Mouse (Mus musculus) R1 (cell line): ENCODE results near the gene Adamts9.

Experiments
- DNase-seq: peaks from one replicate; pipeline ENCODE4 v3.0.0-alpha.2; 2018; ENCODE audit warnings: low read depth, low spot score

Adamts9 gene

GRCm38 (mm10) chr6:92804254-92804971 is 138.9 kb downstream of the Adamts9 start:
- no peak for DNase-seq

DNA sequence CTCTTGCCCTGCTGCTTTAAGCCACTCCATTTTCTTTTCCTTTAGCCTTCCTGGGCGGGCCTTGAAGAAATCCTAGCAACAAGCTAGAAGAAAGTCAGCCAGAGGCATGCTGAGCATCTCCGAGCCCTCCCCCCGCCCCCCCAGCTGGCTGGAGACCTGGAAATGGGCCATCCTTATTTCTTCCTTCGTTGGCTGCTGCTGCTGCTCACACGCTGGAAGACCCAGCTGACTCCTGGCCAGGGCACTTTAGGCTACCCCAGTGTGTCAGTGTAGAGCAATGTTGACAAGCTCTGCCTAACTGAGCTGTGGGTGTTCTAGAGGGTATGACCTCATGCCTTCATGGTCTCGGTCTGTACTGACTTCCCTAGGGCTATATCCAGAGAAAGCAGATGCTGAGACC is 140.1 kb downstream of the Adamts9 start:
- DNase-seq, result no peak

- peak; percentile 54 for DNase-seq
Measured at GRCm38 (mm10) chr6:92802421-92802820, 140.9 kb downstream of the Adamts9 start.

GRCm38 (mm10) chr6:92801462-92801861 is 141.8 kb downstream of the Adamts9 start:
- DNase-seq, result no peak

DNA sequence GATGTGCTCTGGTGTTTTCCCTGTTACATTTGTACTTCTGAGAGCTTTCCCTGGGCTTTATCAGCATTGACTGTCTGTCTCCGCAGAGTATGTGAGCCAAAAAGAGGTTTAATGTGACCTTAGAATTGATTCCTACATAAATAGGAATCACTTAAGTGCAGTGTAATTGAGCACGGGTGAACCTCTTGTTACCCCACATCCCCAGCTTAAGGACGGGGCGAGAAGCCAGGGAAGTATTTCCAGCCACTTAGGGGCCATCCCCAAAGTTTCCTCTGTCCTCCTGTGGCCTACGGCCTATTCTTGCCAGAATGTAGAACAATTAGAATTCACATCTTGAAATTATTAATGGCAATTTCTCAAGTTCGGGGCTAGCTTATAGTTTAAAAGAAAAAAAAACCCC is 149.5 kb downstream of the Adamts9 start:
- DNase-seq, result no peak

GRCm38 (mm10) chr6:92787376-92787712 is 155.9 kb downstream of the Adamts9 start:
- peak; percentile 90 for DNase-seq

DNA sequence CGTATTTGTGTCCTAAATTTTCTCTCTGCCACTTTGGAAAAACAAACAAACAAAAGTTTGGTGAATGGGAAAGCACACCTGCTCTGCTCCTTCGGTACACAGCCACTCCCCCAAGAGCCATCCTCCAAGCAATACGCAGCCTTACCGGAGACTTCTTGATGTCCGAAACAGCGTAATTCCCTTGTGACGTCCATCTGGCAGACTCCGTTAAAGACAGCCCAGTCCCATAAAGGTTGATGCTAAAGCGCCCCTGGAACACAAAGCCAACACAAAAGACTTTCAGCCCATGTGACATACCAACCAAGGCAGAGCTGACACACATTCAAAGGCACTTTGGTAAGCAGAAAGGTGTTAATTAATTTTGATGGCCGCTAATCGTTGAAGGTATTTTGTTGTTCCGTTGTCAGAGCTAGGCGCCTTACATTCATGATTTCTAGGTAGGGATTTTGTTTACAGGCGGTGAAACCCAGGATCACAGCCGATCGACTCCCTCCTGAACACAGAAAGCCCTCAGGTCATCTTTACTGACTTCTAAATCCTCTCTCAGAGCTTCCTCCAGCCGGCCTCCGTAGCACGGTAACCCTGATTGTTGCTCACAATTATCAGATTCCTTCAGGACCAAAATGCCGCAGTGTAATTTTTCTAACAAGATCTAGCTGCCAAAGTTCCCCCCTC is 156.5 kb downstream of the Adamts9 start:
- peak; percentile 53 for DNase-seq

GRCm38 (mm10) chr6:92784782-92785181 is 158.5 kb downstream of the Adamts9 start:
- peak; percentile 40 for DNase-seq

GRCm38 (mm10) chr6:92781446-92781845 is 161.8 kb downstream of the Adamts9 start:
- peak; percentile 25 for DNase-seq

DNA sequence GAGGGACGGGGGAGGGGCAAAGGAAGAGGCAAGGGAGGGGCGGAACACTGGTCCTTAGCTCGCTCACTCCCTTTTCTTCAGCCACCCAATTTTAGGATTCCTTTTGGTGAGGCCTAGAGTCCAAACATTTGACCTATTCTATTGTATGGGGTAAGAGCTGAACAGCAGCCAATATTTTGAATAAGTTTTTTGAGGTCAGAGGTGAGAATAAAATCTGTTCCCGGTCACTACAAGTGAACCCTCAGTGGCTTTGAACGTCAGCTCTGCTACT is 163.4 kb downstream of the Adamts9 start:
- no peak for DNase-seq

DNA sequence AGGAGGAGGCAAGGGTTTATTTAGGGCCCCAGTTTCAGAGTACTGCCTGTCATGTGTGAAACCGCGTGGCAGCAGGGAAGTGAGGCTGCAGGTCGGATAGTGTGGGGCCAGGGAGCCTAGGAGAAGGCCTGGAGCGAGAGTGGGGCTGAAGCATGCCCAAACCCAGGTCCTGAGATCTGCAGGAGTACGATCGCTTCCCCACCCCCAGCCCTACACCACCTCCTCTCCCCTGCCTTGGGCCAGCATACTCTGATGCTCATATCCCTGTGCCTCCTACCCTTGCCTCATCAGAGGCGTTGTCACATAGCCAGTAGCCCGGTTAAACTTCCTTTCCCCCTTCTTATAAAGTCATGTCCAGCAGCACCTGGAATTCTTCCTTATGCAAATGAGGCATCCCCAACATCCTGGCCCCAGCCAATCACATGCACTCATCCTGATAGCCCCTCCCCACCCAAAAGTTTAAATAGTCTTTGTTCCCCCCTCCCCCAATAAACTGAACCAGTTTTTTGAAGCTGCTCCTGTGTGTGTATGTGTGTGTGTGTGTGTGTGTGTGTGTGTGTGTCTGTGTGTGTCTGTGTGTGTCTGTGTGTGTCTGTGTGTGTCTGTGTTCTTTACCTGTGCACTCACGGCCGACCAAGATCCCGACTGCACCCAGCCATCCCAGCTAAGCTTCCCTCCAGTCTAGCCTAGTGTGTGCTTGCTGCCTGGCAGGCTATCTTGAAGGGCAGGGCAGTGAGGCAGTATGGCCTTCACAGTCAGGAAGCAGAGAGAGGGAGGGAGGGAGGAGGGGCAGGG is 164.0 kb downstream of the Adamts9 start:
- peak; percentile 83 for DNase-seq

GRCm38 (mm10) chr6:92776356-92776755 is 166.9 kb downstream of the Adamts9 start:
- DNase-seq, result peak; percentile 74

DNA sequence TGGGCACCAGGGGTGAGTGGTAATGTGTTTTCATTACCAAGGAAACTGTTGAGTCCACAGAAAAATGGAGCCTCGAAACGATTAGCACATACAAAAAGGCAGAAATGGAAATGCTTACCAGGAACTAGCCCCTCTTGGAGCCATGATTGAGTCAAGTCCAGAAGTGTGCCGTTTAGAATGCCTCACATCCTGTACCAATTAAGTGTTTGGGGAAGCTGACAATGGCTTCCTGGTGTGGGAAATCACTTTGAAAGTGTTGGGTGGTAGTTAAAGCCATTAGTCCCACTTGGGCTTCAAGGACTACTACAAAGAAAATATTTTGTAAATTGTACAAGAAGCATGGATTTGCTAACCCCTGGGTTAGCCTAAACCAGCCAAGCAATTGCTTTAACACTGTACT is 180.9 kb downstream of the Adamts9 start:
- DNase-seq, result no peak

GRCm38 (mm10) chr6:92759616-92760015 is 183.7 kb downstream of the Adamts9 start:
- peak; percentile 65 for DNase-seq

- DNase-seq, result no peak
Measured at GRCm38 (mm10) chr6:92755826-92756225, 187.5 kb downstream of the Adamts9 start.

DNA sequence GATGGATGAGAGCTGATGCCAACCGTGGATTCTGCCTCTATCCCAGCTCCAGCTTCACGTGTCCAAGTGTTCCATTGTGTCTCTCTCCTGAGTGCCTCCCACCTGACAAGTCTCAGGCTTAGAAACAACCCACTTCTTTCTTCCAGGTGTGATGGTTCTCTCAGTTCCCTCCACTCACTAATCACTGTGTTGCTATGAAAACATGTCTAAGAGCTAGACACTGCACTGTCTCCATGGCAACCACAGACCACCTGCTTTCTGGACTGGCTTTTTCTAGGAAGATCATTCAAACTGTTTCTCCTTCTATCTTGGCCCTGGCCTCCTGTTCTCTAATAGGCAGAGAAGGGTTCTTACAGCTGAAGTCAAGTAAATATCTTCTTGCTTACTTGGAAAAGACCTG is 190.6 kb downstream of the Adamts9 start:
- peak; percentile 66 for DNase-seq

DNA sequence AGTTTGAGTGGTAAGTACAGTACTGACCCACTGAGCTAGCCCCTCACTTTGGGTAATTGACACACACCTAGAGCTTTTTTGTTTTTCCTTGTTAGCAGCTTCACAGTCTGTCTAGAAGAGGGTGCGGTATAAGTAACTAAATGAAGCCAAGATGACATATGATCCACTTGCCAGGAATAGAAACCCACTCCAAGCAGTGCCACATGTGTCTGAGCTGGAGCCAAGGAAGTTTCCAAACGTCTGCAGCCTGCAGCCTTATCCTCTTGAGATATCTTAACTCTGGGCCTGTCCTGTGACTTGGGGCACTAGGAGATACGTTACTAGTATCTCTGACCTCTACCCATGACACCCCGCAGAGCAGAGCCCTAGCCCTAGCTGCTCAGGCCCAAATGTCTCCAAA is 193.9 kb downstream of the Adamts9 start:
- DNase-seq, result no peak

- peak; percentile 82 for DNase-seq
Measured at GRCm38 (mm10) chr6:92743605-92744004, 199.7 kb downstream of the Adamts9 start.

DNA sequence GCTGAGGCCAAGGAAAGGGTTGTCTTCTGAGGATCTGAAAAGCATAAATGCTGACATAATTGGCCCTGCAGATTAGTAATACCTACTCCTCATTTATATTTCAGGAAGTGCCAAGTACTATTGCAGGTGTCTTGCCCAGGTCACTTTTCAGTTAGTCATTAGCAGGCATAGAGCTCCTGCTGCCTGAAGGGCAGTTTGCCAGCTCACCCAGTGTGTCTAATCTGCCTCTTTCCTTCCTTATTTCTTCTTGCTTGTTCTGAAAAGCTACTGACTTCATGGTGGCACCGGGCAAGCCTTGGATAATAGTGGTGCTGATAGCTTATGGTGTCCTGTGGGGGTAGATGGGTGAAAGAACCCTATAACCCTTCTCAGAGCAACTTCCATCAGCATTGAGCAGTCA is 206.2 kb downstream of the Adamts9 start:
- DNase-seq, result no peak

DNA sequence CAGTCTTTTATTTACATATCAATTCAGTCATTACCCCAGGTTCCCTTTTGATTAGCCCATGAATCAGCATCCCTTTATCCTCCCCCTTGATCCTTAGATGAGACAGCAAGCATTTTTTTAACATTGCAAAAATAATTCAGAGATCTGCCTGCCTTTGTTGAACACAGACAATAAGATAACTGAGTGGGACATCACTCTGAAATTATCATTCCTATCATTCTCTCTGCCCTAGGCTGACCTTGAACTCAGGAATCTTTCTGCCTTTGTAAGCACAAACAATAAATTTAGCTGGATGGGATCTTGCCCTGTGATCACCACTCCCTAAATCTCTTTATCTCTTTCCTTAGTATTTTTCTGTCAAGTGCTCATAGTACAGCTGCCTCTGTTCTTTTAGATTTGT is 209.6 kb downstream of the Adamts9 start:
- DNase-seq, result peak; percentile 69

DNA sequence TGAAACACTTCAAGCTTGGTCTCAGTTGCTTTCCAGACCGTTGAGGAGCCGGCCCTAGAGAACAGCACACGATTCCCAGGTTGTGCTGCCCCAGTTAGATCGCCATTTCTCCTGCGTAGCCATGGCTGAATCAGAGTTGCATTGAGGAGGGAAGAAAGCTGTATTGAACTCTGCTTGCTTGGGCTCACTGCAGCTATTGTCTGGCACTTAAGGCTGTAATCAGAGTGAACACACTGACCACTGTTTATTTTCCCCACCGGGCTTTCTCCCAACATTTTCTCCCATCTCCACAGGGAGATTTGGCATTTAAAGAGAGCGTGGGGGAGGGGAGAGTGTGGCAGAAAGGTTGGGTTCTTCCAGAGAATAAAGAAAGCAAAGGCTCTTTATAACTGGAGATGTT is 214.8 kb downstream of the Adamts9 start:
- DNase-seq, result no peak

- peak; percentile 87 for DNase-seq
Measured at GRCm38 (mm10) chr6:92728084-92728483, 215.2 kb downstream of the Adamts9 start.
